Mouse (Mus musculus) kidney, adult 11 months (tissue): Measurements from ENCODE around the gene Wipf1.

Experiments
- DNase-seq: peaks from one replicate; pipeline ENCODE4 v3.0.0; 2022

Wipf1 gene

GRCm38 (mm10) chr2:73379656-73380055 is 149.9 kb downstream of the Wipf1 start:
- DNase-seq: no peak
